Mouse (Mus musculus) CH12.LX (cell line): ENCODE measurements around the gene Zfp248.

Experiments used
- CTCF ChIP-seq, 2 experiments: IDR thresholded peaks in 1 of 2; conservative IDR thresholded peaks in 1 of 2; 2 replicates each; pipeline ENCODE4 v1.5.1; 2011 to 2012; ENCODE audit warnings: low read depth in 2 of 2, low read length in 2 of 2, improper control_type of control experiment in 1 of 2, inconsistent platforms in 1 of 2, mild to moderate bottlenecking in 1 of 2, moderate library complexity in 1 of 2
- EP300 ChIP-seq: IDR thresholded peaks from 2 replicates; pipeline ENCODE4 v1.6.1; 2011; ENCODE audit warnings: low read length, improper control_type of control experiment
- GABPA ChIP-seq: IDR thresholded peaks from 2 replicates; pipeline ENCODE4 v1.6.1; 2012; ENCODE audit warnings: low read depth, low read length, improper control_type of control experiment, inconsistent platforms; ENCODE audit not compliant: insufficient replicate concordance
- MAFK ChIP-seq: IDR thresholded peaks from 2 replicates; pipeline ENCODE4 v1.6.1; 2011; ENCODE audit warnings: low read length, improper control_type of control experiment; ENCODE audit not compliant: insufficient replicate concordance
- MEF2A ChIP-seq: IDR thresholded peaks from 2 replicates; pipeline ENCODE4 v1.6.1; 2014; ENCODE audit warnings: low read depth, mild to moderate bottlenecking, inconsistent platforms, low read length, improper control_type of control experiment, borderline replicate concordance
- MXI1 ChIP-seq: IDR thresholded peaks from 2 replicates; pipeline ENCODE4 v1.6.1; 2011; ENCODE audit warnings: mild to moderate bottlenecking, low read depth, low read length, improper control_type of control experiment
- POLR2A ChIP-seq: IDR thresholded peaks from 2 replicates; pipeline ENCODE4 v1.6.1; 2011; ENCODE audit warnings: low read depth, mild to moderate bottlenecking, improper control_type of control experiment, low read length
- POLR2AphosphoS2 ChIP-seq: IDR thresholded peaks from 2 replicates; pipeline ENCODE4 v1.6.1; 2011; ENCODE audit warnings: low read depth, low read length, improper control_type of control experiment
- ZC3H11A ChIP-seq: IDR thresholded peaks from 2 replicates; pipeline ENCODE4 v1.6.1; 2012; ENCODE audit warnings: low read depth, mild to moderate bottlenecking, inconsistent platforms, low read length, improper control_type of control experiment
- ZNF384 ChIP-seq: IDR thresholded peaks from 2 replicates; pipeline ENCODE4 v1.6.1; 2012; ENCODE audit warnings: low read depth, low read length, improper control_type of control experiment, inconsistent platforms

GRCm38 (mm10) chr6:118385962-118386361 lies 69.4 kb downstream of the Zfp248 start:
- TF ChIP-seq CTCF (conservative IDR thresholded peaks at IDR 0.05 in 1 of 2, IDR thresholded peaks at IDR 0.05 in 1 of 2; ENCODE audit: low read depth in 2 of 2, low read length in 2 of 2): no peak
- no peak for TF ChIP-seq GABPA
- TF ChIP-seq MXI1: no peak
- TF ChIP-seq POLR2A: no peak
- no peak for TF ChIP-seq ZNF384
- no peak for TF ChIP-seq MAFK
- TF ChIP-seq ZC3H11A: no peak
- no peak for TF ChIP-seq MEF2A
- TF ChIP-seq EP300: no peak
- TF ChIP-seq POLR2AphosphoS2: no peak
